Mouse (Mus musculus) spleen, adult 2 months (tissue): ENCODE data around the gene Crot.

ENCODE experiments used
- CTCF ChIP-seq: fragments of 200-500 bp; IDR thresholded peaks from 2 replicates; pipeline ENCODE4 v1.5.1; 2011; ENCODE audit warnings: mild to moderate bottlenecking, inconsistent platforms; ENCODE audit not compliant: insufficient read depth, insufficient read length, insufficient replicate concordance; ENCODE audit errors: extremely low read depth
- POLR2A ChIP-seq: fragments of 200-500 bp; IDR thresholded peaks from 2 replicates; pipeline ENCODE4 v1.6.1; 2011; ENCODE audit warnings: low read depth, low read length, inconsistent platforms

GRCm38 (mm10) chr5:8964487-8964886 is 32.6 kb downstream of the Crot start:
- TF ChIP-seq CTCF = no peak
- TF ChIP-seq POLR2A = no peak
